Mouse (Mus musculus) kidney, embryonic 15.5 days (tissue): ENCODE measurements around the gene Nsd1. TPM values are rescaled to one million over a fixed set of nuclear protein-coding genes. Genes with fewer than 3 reads are reported as not detected.
A peak's percentile ranks its signal among the peaks of the same experiment; 100 is the strongest.

Experiments
- ATAC-seq: fragments of 200-750 bp; cut with Nextera tagmentation; replicated peaks from 2 replicates; pipeline ENCODE4 v1.8.0; 2017; ENCODE audit warnings: moderate TSS enrichment; ENCODE audit not compliant: low FRiP score
- H3K27ac ChIP-seq: fragments of 300-500 bp; sonication (generic); 2 replicates; pipeline ENCODE4 v1.5.1; 2015; ENCODE audit warnings: mild to moderate bottlenecking, inconsistent platforms
- H3K27me3 ChIP-seq: fragments of 300-500 bp; sonication (generic); 2 replicates; pipeline ENCODE4 v1.6.1; 2015; ENCODE audit warnings: inconsistent platforms
- H3K36me3 ChIP-seq: fragments of 300-500 bp; sonication (generic); 2 replicates; pipeline ENCODE4 v1.6.1; 2015; ENCODE audit warnings: inconsistent platforms
- H3K4me1 ChIP-seq: fragments of 300-500 bp; sonication (generic); 2 replicates; pipeline ENCODE4 v1.6.1; 2015; ENCODE audit warnings: inconsistent platforms
- H3K4me2 ChIP-seq: fragments of 300-500 bp; sonication (generic); 2 replicates; pipeline ENCODE4 v1.6.1; 2015; ENCODE audit warnings: moderate library complexity, mild to moderate bottlenecking, inconsistent platforms
- H3K4me3 ChIP-seq: fragments of 300-500 bp; sonication (generic); replicated peaks from 2 replicates; pipeline ENCODE4 v1.5.1; 2015; ENCODE audit warnings: mild to moderate bottlenecking, inconsistent platforms
- H3K9ac ChIP-seq: fragments of 300-500 bp; sonication (generic); 2 replicates; pipeline ENCODE4 v1.6.1; 2015; ENCODE audit warnings: mild to moderate bottlenecking, inconsistent platforms
- H3K9me3 ChIP-seq: fragments of 300-500 bp; sonication (generic); replicated peaks from 2 replicates; pipeline ENCODE4 v1.6.1; 2016; ENCODE audit warnings: inconsistent platforms
- WGBS: fragments of 180-500 bp; shearing (Covaris S2); methylation state at CpG from one replicate; pipeline ENCODE4 v1.1.7; 2015; ENCODE audit warnings: mixed read lengths; 5-methylcytosine and 5-hydroxymethylcytosine counted together
- polyA plus RNA-seq: library from polyadenylated mRNA; unstranded; fragments of >200 nt; fragmentation: Nextera tagmentation; extraction: Ambion mirVana; gene quantifications from 2 replicates; pipeline ENCODE4 v1.2.1, GENCODE M21; 2015

The Nsd1 gene
- polyA plus RNA-seq, 1 experiment from 2014 or later, result 66.9 TPM

DNA sequence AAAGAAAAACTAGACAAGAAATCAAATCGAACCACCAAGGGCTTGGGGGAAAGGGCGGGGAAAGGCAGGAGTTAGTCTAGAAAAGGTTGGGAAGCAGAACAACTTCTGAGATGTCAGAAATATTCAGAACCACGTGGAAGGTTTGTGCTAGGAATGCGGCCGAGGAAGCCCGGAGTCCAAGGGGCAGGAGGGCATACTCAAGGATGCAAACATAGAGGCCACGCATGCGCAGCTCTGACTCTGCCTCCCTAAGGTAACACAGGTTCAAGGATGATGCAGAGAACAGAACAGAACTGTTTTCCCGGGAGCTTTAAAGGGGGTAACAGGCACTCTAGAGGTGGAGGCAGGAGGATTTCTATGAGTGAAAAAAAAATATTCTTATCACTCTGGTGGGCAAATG, 5.8 kb upstream of the Nsd1 start:
- 67% methylated on average over 9 of the region's 9 CpGs for WGBS
- no peak overlapping the region for H3K9ac ChIP-seq

DNA sequence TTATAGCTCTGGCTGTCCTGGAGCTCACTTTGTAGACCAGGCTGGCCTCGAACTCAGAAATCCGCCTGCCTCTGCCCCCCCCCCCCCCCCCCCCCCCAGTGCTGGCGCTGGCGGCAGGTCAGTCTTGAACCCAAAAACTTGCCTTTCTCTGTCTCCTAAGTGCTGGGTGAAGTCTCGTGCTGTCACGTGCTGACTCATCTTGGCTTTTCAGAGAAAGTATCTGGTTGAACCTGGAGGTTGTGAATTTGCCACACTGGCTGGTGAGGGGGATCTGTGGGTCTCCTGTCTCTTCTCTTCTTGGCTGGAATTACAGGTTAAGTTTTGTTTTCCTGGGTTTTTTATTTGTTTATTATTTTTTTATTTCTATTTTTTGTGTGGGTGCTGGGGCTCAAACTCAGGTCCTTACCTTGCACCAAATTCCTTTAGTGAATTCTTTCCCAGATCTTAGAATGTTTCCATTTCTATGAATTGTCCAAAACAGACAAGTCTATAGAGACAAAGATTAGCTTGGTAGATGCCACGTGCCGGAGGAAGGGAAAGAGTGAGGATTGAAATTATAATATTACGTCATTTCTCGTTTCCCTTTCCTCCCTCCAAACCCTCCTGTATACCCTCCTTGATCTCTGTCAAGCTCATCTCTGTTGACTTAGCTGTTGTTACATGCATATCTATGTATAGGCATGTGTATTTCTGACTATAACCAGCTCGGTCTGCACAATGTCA, 4.8 kb upstream of the Nsd1 start:
- Histone ChIP-seq H3K4me3 (no peak overlapping the region), H3K9ac (no peak overlapping the region), H3K4me2 (no peak overlapping the region), H3K27me3 (no peaks in the 10 kb centered on the region), H3K4me1 (peaks cover 7% of the 10 kb centered on the region), H3K36me3 (no peaks in the 10 kb centered on the region), H3K9me3 (no peaks in the 10 kb centered on the region), H3K27ac (no peak overlapping the region)
- no peak for ATAC-seq
- 88% methylated on average over 9 of the region's 11 CpGs for WGBS

More for the DNA sequence above, 5.8 kb upstream of the Nsd1 start:
- no peak overlapping the region for H3K27ac ChIP-seq
- H3K27me3 ChIP-seq, result no peaks in the 10 kb centered on the region
- no peaks in the 10 kb centered on the region for H3K36me3 ChIP-seq
- H3K4me2 ChIP-seq, result no peak overlapping the region
- no peak for ATAC-seq
- no peaks in the 10 kb centered on the region for H3K4me1 ChIP-seq
- H3K9me3 ChIP-seq, result no peaks in the 10 kb centered on the region
- no peak overlapping the region for H3K4me3 ChIP-seq

DNA sequence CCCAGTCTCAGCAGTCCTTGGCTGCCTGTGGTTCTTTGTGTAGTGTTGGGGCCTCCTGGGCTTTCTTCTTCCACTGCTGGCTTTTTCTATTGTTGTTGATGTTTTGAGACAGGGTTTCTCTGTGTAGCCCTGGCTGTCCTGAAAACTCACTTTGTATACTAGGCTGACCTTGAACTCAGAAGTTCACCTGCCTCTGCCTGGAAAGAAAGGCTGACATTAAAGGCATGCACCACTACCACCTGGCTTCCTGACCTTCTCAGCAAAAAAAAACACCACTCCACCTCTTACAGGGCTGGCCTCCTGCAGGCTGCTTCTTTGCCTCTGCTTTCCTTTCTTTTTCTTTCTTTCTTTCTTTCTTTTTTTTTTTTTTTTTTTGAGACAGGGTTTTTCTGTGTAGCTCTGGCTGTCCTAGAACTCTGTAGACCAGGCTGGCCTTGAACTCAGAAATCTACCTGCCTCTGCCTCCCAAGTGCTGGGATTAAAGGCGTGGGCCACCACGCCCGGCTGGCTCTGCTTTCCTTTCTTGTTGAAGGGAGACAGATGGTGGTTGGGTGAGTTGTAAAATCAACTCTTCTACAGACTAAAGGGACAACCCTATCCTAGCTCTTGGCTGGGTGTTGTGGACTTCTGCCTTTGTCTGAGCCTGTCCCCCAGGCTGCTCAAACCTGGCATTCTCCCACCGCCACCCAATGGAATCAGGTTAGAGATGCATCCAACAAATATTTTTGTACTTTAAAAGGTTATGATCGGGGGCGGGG, 4.0 kb upstream of the Nsd1 start:
- Histone ChIP-seq H3K36me3 (no peaks in the 10 kb centered on the region), H3K9me3 (no peaks in the 10 kb centered on the region), H3K27ac (no peak overlapping the region), H3K4me1 (peaks cover 15% of the 10 kb centered on the region), H3K9ac (no peak overlapping the region), H3K4me3 (no peak overlapping the region), H3K27me3 (no peaks in the 10 kb centered on the region), H3K4me2 (no peak overlapping the region)
- ATAC-seq, result no peak
- 95% methylated on average over 6 of the region's 6 CpGs for WGBS

DNA sequence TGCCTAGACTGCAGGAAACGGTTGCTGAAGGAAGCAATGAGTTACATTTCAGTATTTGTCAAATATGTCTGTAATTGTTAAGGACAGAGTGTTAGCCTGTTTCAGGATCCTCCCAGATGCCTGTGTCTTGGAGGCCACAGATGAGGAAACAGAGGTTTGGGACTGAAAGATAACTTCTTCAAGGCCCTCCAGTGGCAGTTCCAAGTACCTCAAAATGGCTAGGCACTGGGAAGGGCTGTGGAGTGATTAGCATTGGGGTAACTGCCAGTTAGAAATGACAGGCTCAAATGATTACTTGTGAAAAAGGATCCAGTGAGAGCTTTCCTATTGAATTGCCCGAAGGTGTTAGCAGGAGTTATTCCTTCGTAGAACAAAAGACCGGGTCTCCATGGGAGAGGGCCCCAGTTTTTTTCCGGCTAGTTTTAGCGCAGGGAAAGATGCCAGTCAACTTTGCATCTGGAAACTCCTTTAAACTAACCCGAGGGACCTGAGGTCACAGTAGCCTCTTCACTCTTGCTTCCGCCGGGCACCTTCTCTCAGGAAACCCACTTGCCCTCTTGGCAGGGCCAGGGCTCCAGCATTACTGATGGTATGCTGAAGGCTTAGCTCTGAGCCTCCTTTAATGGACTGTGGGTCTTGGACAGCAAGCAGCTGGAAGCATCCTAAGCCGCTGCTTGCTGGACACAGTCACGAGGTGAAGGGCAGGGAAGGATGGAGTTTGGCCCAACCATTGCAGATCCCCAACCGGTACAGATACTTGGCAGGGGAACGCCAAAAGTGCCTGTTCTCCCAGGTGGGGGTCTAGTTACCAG, 539 bp upstream of the Nsd1 start:
- 70% methylated on average over 13 of the region's 13 CpGs for WGBS
- Histone ChIP-seq H3K27ac (peak overlapping the region; percentile 98), H3K9ac (no peak overlapping the region), H3K4me2 (no peak overlapping the region), H3K36me3 (peaks cover 9% of the 10 kb centered on the region), H3K4me1 (peaks cover 35% of the 10 kb centered on the region), H3K9me3 (no peaks in the 10 kb centered on the region), H3K4me3 (no peak overlapping the region), H3K27me3 (no peaks in the 10 kb centered on the region)
- no peak for ATAC-seq

DNA sequence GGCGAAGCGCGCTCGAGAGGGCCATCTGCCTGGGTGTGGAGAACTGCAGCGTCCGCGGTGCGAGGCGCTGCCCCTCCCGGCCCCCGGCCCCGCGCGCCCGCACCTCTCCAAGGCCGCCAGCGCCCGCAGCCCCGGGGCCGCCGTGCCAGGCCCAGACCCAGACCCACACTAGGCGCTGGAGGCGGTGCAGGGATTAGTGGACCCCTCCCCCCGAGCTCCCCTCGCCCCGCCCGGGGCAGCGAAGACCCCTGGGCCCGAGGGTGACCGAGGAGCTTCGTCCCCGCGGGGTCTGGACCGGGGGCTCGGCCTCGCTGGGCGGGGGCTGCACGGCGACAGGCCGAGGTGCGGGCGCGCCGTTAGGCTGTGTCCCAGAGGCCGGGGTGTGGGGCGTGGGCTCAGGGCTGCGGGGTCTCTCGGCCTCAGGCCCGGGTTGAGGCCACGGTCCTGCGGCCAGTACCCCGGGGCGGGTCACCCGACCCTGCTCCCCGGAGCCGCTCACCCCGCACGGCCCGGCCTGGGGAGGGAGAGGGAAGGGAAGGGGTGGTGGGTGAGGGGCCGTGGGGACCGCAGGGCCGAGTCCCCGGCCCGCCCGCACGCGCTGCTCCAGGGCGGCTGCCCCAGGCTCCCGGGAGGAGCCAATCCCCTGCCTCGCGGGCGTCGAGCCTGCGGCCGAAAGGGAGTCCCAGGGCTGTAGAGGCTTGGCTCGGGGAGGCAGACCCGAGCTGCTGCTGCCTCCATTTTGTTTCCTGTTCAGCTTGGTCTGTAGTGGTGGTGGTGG, 800 bp downstream of the Nsd1 start:
- Histone ChIP-seq H3K9ac (peak overlapping the region; percentile 78), H3K4me1 (peaks cover 47% of the 10 kb centered on the region), H3K27me3 (no peaks in the 10 kb centered on the region), H3K9me3 (no peaks in the 10 kb centered on the region), H3K4me3 (peak overlapping the region; percentile 80), H3K4me2 (peak overlapping the region; percentile 85), H3K36me3 (peaks cover 17% of the 10 kb centered on the region), H3K27ac (peak overlapping the region; percentile 98)
- 1% methylated on average over 74 of the region's 77 CpGs for WGBS
- ATAC-seq, result peak; percentile 66

DNA sequence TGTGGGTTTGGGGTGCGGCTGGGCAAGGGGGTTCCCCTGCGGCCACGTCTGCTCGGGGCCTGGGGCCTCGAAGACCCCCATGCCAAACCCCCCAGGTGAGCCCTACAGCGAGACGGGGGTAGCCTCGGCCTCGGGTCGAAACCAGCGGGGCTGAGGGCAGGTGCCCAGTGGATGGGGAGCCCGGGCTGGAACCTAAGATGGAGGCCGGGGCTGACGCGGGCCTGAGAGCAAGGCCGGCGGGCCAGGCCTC, 1.3 kb downstream of the Nsd1 start:
- Histone ChIP-seq H3K27ac (peak overlapping the region; percentile 98), H3K4me3 (peak overlapping the region; percentile 80), H3K4me1 (peaks cover 51% of the 10 kb centered on the region), H3K36me3 (peaks cover 20% of the 10 kb centered on the region), H3K4me2 (peak overlapping the region; percentile 85), H3K9me3 (no peaks in the 10 kb centered on the region), H3K9ac (peak overlapping the region; percentile 78), H3K27me3 (no peaks in the 10 kb centered on the region)
- under 1% methylated on average over 17 of the region's 17 CpGs for WGBS
- ATAC-seq, result peak; percentile 77; the same call in 1 of the 2 replicates

DNA sequence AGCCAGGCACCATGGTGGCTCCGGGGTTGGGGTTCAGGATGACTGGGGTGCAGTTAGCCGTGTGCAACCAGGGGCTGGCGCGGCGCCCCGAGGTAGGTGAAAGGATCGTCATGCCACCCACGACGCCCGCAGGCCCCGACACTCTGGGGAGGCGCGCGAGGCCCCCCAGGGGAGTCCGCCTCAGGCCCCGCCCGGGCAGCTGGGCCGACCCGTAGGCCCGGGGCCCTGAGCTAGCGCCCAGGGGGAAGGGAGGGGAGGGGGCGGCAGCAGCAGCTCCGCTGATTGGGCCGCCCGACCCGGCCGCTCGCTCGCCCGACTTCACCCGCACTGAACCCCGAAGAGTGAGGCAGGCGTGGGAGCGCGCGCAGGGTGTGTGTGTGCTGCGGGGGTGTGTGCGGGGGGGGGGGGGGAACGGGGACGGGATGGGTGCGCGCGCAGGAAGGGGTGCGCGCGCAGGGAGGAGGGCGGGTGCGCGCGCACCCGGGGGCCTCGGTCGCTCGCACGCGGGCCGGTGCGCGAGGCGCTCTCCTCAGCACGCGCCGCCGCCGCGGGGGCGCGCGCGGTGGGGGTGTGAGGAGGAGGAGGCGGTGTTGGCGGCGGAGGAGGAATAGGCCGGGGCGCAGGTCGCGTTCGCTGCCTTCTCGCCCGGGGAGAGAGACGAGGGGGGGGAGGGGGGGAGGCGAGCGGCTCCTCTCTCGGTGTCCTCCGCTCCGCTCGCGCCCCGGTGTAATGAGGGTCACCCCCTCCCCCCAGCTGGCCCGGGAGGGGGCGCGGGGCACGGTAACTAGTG, 1.8 kb downstream of the Nsd1 start:
- ATAC-seq, result peak; percentile 84
- H3K27me3 ChIP-seq, result no peaks in the 10 kb centered on the region
- WGBS, result under 1% methylated on average over 28 of the region's 93 CpGs

DNA sequence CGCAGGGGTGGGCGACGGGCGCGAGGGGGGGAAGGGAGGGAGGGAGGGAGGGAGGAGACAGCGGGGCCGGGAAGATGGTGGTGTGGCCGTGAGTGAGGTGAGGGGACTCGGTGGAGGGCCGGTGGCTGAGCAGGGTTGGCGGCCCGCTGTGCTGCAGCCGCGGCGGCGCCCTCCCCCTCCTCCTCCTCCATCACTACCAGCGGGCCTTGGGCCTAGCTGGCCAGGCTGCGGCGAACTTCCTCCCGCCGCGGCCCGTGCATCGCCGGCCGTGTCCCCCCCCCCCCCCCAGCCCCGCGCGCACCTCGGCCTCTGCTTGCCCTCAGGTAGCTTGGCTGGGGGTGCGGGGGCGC, 2.4 kb downstream of the Nsd1 start:
- H3K9ac ChIP-seq, result peak overlapping the region; percentile 96
- WGBS, result 0% methylated on average over 6 of the region's 32 CpGs
- no peaks in the 10 kb centered on the region for H3K9me3 ChIP-seq
- peak overlapping the region; percentile 80 for H3K4me3 ChIP-seq
- H3K27ac ChIP-seq, result peak overlapping the region; percentile 98
- peak; percentile 54 for ATAC-seq
- H3K4me2 ChIP-seq, result peak overlapping the region; percentile 85
- H3K4me1 ChIP-seq, result peaks cover 61% of the 10 kb centered on the region
- peaks cover 31% of the 10 kb centered on the region for H3K36me3 ChIP-seq
- no peaks in the 10 kb centered on the region for H3K27me3 ChIP-seq

More for the DNA sequence above, 1.8 kb downstream of the Nsd1 start:
- H3K9ac ChIP-seq, result peak overlapping the region; percentile 96
- peak overlapping the region; percentile 80 for H3K4me3 ChIP-seq
- peak overlapping the region; percentile 85 for H3K4me2 ChIP-seq
- H3K9me3 ChIP-seq, result no peaks in the 10 kb centered on the region
- peaks cover 56% of the 10 kb centered on the region for H3K4me1 ChIP-seq
- H3K27ac ChIP-seq, result peak overlapping the region; percentile 98
- H3K36me3 ChIP-seq, result peaks cover 26% of the 10 kb centered on the region

DNA sequence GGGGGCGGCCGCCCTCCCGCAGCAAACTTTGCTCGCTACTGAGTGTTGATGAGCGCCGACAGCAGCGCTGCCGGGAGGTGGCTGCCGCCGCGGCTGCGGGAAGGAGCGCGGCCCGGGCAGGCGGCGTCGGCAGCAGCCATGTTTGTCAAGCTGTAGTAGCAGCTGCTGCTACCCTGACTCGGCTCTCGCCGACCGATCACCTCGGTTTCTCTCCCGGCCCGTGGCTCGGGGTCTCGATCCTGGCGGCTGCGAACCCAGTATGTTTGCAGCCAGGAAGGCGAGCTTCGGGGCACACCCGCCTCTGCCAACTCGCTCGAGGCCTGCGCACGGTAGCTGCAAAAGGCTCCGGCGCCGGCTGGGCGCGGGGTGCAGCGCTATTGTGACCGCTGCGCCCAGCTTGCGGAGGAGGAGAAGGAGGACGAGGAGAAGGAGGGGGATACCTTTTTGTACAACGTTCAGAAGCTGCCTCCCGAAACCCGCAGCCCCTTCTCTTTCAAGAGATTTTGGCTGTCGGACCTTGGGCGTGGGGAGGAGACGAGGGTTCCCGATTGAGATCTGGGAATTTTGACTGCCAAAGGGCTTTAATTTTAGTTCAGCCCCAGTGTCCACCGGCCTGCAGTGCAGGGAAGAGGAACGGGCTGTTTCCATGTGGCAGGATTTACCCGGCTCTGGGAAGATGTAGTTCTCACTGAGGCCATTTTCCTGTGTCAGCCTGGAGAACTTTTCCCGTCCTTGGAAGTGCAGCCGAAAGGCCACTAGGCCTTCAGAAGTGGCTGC, 3.0 kb downstream of the Nsd1 start:
- Histone ChIP-seq H3K9me3 (no peaks in the 10 kb centered on the region), H3K36me3 (peaks cover 37% of the 10 kb centered on the region), H3K4me2 (peak overlapping the region; percentile 85), H3K27me3 (no peaks in the 10 kb centered on the region), H3K4me3 (peak overlapping the region; percentile 80), H3K27ac (peak overlapping the region; percentile 98), H3K4me1 (peaks cover 64% of the 10 kb centered on the region), H3K9ac (peak overlapping the region; percentile 96)
- ATAC-seq, result no peak
- under 1% methylated on average over 57 of the region's 58 CpGs for WGBS

DNA sequence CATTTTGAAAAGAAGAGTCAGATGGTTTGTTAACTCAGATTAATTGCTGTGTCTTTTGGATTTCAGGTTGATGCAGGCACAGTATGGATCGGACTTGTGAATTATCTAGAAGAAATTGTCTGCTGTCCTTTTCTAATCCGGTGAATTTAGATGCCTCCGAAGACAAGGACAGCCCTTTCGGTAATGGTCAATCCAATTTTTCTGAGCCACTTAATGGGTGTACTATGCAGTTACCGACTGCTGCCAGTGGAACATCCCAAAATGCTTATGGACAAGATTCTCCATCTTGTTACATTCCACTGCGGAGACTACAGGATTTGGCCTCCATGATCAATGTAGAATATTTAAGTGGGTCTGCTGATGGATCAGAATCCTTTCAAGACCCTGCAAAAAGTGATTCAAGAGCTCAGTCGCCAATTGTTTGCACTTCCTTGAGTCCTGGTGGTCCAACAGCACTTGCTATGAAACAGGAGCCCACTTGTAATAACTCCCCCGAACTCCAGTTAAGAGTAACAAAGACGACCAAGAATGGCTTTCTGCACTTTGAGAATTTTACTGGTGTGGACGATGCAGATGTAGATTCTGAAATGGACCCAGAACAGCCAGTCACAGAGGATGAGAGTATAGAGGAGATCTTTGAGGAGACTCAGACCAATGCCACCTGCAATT, 3.7 kb downstream of the Nsd1 start:
- H3K36me3 ChIP-seq, result peaks cover 44% of the 10 kb centered on the region
- peak overlapping the region; percentile 80 for H3K4me3 ChIP-seq
- no peaks in the 10 kb centered on the region for H3K27me3 ChIP-seq
- ATAC-seq, result no peak
- peak overlapping the region; percentile 96 for H3K9ac ChIP-seq
- peaks cover 70% of the 10 kb centered on the region for H3K4me1 ChIP-seq
- no peaks in the 10 kb centered on the region for H3K9me3 ChIP-seq
- peak overlapping the region; percentile 98 for H3K27ac ChIP-seq
- 49% methylated on average over 10 of the region's 10 CpGs for WGBS
- peak overlapping the region; percentile 85 for H3K4me2 ChIP-seq
